Mouse (Mus musculus) thymus, postnatal 0 days (tissue): ENCODE data around the gene Chsy1. TPM values are rescaled to one million over a fixed set of nuclear protein-coding genes. Genes with fewer than 3 reads are reported as not detected.

ENCODE experiments used
- DNase-seq: peaks from one replicate; pipeline ENCODE4 v3.0.0-alpha.2; 2015; ENCODE audit warnings: low spot score
- polyA plus RNA-seq: library from polyadenylated mRNA; unstranded; fragments of >200 nt; fragmentation: Nextera tagmentation; extraction: Ambion mirVana; gene quantifications from 2 replicates; pipeline ENCODE4 v1.2.1, GENCODE M21; 2015

Chsy1 gene
- polyA plus RNA-seq = 8.7 and 12.1 TPM in 2 replicates

DNA sequence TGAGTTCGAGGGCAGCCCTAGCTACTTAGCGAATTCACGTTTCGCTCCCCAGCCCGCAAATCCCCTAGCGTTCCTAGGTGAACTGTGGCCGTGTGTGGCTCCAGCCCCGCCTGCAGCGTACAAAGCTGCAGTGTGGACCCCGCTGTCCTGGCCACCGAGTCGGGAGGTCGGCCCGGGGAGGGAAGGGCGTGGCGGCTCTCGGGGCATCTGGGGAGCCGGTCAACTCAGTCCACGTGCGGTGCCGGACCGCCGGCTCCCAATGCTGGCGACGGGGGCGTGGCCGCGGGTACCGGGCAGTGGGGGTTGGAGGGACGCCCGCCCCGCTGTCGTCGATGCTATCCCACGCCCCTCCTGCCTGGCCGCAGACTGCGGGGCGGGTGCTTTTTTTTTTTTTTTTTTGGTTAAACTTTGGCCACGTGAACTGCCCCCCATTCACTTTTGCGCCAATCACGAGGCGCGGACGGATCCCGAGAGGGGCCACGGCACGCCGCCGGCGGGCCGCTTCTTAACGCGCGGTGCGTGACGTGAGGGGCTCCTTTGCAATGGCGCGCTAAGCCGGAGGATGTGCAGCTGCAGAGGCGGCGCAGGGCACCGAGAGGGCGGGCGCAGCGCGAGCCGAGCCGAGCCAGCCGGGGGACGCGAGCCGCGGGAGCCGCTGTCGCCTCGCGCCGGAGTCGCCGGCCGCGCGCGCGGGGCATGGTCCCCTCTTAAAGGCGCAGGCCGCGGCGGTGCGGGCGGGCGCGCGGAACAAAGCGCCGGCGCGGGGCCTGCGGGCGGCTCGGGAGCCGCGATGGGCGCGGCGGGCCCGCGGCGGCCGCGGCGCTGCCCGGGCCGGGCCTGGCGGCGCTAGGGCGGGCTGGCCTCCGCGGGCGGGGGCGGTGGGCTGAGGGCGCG lies at the start of gene Chsy1:
Chsy1 (plus strand) TSS at position 555 of the 894 bp plus-strand sequence.
- DNase-seq = peak; percentile 93

GRCm38 (mm10) chr7:66060066-66060956 lies 49.0 kb upstream of the Chsy1 start:
- peak; percentile 90 for DNase-seq

DNA sequence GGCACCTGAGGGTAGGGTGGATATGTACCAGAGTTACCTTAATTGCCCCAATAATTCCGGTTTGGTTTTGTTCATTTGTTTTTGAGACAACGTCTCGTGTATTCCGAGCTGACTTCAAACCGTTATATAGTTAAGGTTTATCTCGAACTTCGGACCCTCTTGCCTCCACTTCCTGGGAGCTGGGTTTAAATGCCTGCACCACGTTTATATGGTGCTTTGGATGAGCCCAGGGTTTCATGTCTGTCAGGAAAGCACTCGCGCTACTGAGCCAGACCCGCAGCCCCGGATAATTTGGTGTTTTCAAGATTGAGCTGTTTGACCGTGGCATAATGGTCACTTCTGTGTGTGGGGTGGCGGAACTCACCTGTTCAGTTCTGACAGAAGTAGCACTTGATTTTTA lies 48.3 kb upstream of the Chsy1 start:
- no peak for DNase-seq

- no peak for DNase-seq
Measured at GRCm38 (mm10) chr7:66076411-66076810, 32.9 kb upstream of the Chsy1 start.

DNA sequence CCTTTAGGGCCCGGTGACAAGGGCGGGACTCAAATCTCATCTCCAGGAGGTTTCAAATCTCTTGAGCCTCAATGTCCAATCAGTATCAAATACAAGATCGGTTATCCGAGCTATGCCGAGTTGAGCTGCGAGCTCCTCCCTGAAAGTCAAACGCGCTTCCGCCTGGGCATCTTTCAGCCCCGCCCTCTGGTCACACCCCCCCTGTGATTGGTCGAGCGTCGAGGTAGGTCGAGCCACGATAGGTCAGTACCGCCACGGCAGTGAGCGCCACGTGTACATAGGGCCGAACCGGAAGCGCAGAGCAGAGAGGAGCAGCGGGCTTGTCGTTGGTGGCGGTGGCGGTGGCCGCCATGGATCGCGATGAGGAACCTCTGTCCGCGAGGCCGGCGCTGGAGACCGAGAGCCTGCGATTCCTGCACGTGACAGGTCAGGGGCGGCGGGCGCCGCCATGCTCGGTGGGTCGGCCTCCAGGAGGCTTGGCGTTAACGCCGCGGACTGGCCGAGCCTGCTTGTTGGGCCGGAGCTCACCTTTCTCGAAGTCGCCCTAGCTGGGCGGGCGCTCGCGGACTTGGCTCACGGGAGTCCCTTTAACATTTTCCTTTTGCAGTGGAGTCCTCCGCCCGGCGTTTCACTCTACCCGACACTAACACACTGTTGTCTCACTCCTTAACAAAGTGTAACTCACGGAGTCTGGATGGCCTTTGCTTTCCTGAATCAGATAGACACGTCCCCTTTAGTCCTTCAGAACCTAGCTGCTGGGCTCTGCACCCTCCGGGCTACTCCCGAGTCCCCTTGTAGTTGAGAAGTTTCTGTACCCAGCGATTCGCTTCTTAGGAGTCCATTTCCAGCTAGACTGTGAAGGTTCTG lies 29.7 kb upstream of the Chsy1 start, which contains the start of gene Selenos:
Selenos (plus strand) TSS at position 286 of the 867 bp plus-strand sequence.
- peak; percentile 97 for DNase-seq

DNA sequence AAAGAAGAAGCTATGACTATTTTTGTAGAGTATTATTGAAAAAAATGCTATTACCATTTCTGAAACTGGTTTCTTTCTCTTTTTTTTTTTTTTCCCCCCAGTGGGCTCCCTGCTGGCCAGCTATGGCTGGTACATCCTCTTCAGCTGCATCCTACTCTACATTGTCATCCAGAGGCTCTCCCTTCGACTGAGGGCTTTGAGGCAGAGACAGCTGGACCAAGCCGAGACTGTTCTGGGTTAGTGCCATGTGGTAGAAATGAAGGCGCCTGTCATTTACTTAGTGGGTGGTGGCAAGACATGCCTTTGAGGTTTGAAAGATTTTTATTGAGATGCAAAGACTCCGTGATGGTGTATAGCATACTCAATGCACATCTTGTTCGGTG lies 29.1 kb upstream of the Chsy1 start:
- DNase-seq = no peak

GRCm38 (mm10) chr7:66083757-66084156 lies 25.6 kb upstream of the Chsy1 start:
- no peak for DNase-seq

DNA sequence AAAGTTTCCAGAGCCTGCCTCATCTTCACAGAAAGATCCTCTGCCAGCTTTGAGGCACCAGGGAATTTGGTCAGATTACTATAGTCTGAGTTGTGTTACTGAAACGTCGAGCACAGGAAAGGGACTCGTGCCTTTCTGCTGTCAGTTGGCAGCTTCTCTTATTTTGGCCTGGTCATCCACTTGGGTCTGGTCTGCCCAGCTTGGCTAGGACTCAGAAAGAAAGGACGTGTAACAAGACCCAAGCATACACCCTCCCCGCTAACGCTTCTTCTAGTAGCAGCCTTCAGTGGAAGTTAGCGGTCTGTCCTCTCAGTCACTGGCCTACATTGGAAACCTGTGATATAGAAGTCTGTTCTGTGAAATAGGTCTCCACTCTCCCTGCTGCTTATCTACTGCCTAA lies 24.8 kb upstream of the Chsy1 start:
- no peak for DNase-seq

- DNase-seq = no peak
Measured at GRCm38 (mm10) chr7:66087652-66088051, 21.7 kb upstream of the Chsy1 start.

GRCm38 (mm10) chr7:66088077-66088476 lies 21.2 kb upstream of the Chsy1 start:
- DNase-seq = no peak

- no peak for DNase-seq
Measured at GRCm38 (mm10) chr7:66090676-66091190, 18.6 kb upstream of the Chsy1 start.

DNA sequence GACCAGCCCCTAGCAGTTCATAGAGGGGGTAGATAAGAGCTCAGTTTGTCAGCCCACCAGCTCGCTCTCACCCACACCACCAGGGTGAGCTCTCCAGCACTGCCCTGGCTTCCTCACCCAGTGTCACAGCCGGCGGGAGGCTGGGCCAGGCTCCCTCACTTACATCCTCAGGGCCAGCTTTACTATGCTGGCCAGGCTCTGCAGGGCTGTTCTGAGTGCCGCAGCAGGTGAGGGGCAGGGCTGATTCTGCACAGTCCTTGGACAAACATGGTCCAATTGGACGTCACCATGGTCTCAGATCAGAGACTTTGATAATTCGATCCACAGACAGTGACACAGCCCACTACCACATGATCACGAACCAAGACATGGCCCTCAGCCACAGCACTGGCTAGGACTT lies 17.8 kb upstream of the Chsy1 start:
- no peak for DNase-seq

GRCm38 (mm10) chr7:66092656-66093055 lies 16.7 kb upstream of the Chsy1 start:
- no peak for DNase-seq

- DNase-seq = no peak
Measured at GRCm38 (mm10) chr7:66094141-66094540, 15.2 kb upstream of the Chsy1 start.

DNA sequence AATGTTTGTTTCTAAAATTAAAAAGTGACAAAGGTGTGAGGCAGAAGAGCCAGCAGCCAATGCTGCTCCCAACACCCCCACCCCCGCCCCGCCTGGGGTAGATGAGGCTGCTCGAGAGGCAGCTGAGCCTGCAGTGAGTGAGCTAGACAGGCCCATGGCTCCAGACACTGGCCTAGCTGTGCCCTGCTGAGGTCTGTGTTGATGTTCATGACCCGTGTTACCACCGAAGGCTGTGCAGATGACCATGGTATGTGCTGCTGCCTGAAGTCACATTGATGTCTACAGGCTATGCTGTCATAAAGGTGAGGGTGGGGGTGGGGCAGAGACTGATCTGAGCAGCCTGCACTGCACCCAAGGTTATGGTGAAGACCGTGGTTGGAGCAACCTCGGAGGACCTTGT lies 10.5 kb upstream of the Chsy1 start:
- DNase-seq = no peak

GRCm38 (mm10) chr7:66101866-66102265 lies 7.4 kb upstream of the Chsy1 start:
- DNase-seq = peak; percentile 66

DNA sequence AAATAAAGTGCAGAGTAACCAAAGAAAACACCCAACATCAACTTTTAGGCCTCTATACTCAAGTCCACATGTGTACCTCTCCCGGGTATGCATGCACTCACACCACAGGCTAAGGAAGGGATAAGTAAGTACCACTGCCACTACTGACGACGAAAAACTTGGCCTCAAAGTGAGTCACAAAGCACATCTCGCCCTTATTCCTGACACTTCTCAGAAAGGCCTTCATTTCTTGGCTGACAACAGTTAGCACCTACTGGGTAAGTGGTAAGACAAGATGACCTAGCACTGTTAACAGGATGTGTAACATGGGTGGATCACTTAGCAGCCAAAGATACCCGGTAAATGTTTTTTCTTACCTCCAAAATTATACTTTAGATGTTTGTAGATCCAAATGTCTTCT lies 4.8 kb upstream of the Chsy1 start:
- DNase-seq = no peak

DNA sequence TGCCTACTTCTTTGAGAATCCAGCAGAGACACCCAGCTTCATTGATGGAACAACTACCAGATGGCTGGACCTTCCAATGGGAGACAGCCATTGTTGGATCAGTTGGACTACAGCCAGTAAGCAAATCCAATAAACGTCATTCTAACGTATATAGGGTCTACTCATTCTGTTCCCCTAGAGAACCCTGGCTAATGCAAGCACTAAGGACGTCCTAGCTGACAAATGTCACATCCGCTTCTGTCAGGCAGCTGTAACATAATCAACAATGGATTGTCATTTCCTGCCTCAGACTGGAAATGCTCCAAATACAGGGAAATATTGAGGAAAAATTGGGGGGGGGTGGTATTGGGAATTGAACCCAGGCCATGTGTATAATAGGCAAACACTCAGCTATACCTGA lies 3.5 kb upstream of the Chsy1 start:
- DNase-seq = no peak

GRCm38 (mm10) chr7:66106581-66107056 lies 2.7 kb upstream of the Chsy1 start:
- DNase-seq = no peak

DNA sequence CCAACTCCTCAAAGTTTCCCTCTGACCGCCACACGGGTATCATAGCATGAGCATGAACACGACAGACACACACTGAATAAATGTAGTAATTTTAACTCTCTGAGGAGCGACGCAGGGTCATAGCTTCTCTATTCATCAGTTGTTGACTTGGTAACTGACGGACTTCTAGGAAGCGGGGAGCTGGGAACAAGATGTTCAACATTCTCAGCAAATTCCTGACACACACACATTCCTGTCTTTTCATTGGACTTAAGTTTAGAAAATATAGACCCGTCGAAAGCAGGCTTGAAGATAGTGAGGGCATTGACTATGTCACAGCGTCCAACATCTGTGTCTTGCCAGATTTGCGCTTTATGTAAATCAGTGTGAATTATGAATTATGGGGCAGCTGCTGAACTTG lies 2.1 kb upstream of the Chsy1 start:
- DNase-seq = no peak

DNA sequence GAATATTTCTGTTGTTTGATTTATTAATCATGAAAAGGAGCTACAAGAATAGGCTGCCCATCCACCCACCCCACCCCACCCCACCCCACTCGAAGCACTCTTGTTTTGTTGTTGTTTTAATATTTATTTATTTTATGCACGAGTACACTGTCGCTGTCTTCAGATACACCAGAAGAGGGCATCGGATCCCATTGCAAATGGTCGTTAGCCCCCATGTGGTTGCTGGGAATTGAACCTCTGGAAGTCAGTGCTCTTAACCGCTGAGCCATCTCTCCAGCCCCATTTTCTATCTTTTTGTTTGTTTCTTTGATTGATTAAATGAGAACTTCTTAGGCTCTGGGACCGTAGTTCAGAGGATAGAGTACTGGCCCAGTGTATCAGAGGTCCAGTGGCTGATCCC lies 1.4 kb upstream of the Chsy1 start:
- peak; percentile 21 for DNase-seq
